ENCODE assay signal across 8 mouse cellular contexts in the genomic region with DNA sequence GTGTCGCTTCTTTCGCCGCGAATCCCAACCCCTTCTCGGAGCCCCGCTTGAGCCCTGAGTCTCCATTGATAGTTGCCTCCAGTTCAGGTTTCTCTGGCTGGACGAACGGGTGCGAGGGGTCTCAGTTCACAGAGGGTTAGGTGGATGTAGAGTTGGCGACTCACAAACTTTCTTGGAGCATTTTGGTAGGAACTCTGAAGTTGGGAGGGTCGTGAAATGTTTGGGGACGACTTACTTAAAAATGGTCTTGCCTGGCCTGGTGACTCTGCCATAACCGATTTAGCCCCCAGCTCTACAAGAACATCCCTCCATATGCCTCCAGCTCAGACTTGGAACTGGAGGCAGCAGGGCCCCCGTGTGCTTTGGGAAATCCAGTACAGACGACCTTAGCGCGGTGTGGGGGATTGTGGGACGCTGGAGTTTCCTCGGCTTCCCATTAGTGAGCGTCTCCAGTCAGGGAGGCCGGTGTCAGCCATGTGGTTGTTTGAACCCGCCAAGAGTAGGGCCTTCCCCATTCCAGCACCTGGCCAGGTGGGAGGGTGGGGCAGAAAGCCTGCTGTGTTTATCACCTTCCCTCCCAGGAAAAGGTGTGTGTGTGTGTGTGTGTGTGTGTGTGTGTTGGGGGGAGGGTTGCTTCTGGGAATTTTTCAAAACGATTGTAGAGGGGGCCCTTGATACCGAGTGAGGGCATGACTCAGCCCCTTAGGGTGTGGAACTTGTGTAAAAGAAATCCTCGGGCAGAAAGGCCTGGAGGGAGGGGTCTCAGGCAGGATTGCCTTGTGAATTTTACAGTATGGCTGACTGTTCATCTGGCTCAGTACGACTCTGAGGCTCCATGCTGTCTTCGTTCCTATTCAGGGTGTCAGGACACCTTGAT. TPM values are rescaled to one million over a fixed set of nuclear protein-coding genes. Genes with fewer than 3 reads are reported as not detected.
A peak's percentile ranks its signal among the peaks of the same experiment; 100 is the strongest.
DNase-seq lines count a peak whose midpoint lies in the region; ATAC-seq and TF ChIP-seq lines count a peak whose summit lies in the region.

No protein-coding gene starts in this region.

- under 1% methylated on average over 27 of the region's 27 CpGs for WGBS in bone marrow, adult 2 months
- under 1% methylated on average over 26 of the region's 27 CpGs for WGBS in forebrain, embryonic 14.5 days
- under 1% methylated on average over 27 of the region's 27 CpGs for WGBS in liver, embryonic 15.5 days (ENCODE audit: insufficient replicate concordance)

- H3K4me3 ChIP-seq in bone marrow, adult 2 months (replicated peaks; ENCODE audit: control insufficient read depth, low read depth, low read length) = peak overlapping the region; percentile 83
- H3K4me3 ChIP-seq in forebrain, embryonic 14.5 days (ENCODE audit: low read depth, low read length) = peak overlapping the region; percentile 98
- H3K4me3 ChIP-seq in liver, embryonic 15.5 days (replicated peaks) = peak overlapping the region; percentile 95

- peaks cover 4% of the 10 kb centered on the region for H3K4me1 ChIP-seq in bone marrow, adult 2 months (ENCODE audit: control insufficient read depth, insufficient read depth, low read length)
- peaks cover 29% of the 10 kb centered on the region for H3K4me1 ChIP-seq in forebrain, embryonic 14.5 days (ENCODE audit: control insufficient read depth, insufficient read depth, low read length)
- H3K4me1 ChIP-seq in liver, embryonic 15.5 days (replicated peaks) = peaks cover 75% of the 10 kb centered on the region

- DNase-seq in ovary, postnatal 36 days (ENCODE audit: low spot score) = peak; percentile 38
- DNase-seq in ovary, adult 18-20 months (ENCODE audit: low spot score) = no peak
- DNase-seq in forebrain, embryonic 14.5 days (ENCODE audit: low spot score) = peak; percentile 33
- peak; percentile 54 for DNase-seq in induced T-regulatory cell, adult 2 months (ENCODE audit: low read depth)
- peak; percentile 33 for DNase-seq in retina, embryonic 14.5 days (ENCODE audit: low spot score)
- DNase-seq in layer of hippocampus, postnatal 14 days (ENCODE audit: low spot score in 2 of 2) = no peak

- 0 out of 2 replicates have a peak, but pooled peaks have one; percentile 20 for TF ChIP-seq POLR2A in bone marrow, adult 2 months (IDR thresholded peaks at IDR 0.05; ENCODE audit: borderline replicate concordance, control insufficient read depth, low read depth, low read length)

- no peaks in the 10 kb centered on the region for H3K36me3 ChIP-seq in forebrain, embryonic 14.5 days (ENCODE audit: control insufficient read depth, insufficient read depth, low read length)
- H3K36me3 ChIP-seq in liver, embryonic 15.5 days (replicated peaks) = peaks cover 11% of the 10 kb centered on the region

- peak overlapping the region; percentile 95 for H3K27ac ChIP-seq in bone marrow, adult 2 months (ENCODE audit: control insufficient read depth, insufficient read depth, low read depth, low read length, poor library complexity)
- peak overlapping the region; percentile 95 for H3K27ac ChIP-seq in forebrain, embryonic 14.5 days (ENCODE audit: low read depth, low read length)
- peak overlapping the region; percentile 85 for H3K27ac ChIP-seq in liver, embryonic 15.5 days (replicated peaks)

- TF ChIP-seq CTCF in bone marrow, adult 2 months (IDR thresholded peaks at IDR 0.05; ENCODE audit: control insufficient read depth, insufficient read depth, low read length) = no peak

- H3K27me3 ChIP-seq in forebrain, embryonic 14.5 days (replicated peaks; ENCODE audit: control insufficient read depth, insufficient read depth, low read length) = no peaks in the 10 kb centered on the region
- H3K27me3 ChIP-seq in liver, embryonic 15.5 days = no peaks in the 10 kb centered on the region

- ATAC-seq in forebrain, embryonic 14.5 days = no peak
- no peak for ATAC-seq in liver, embryonic 15.5 days (ENCODE audit: insufficient read depth)

- H3K9ac ChIP-seq in forebrain, embryonic 14.5 days (ENCODE audit: low read length) = peak overlapping the region; percentile 96
- H3K9ac ChIP-seq in liver, embryonic 15.5 days = peak overlapping the region; percentile 99

- peak overlapping the region; percentile 70 for H3K4me2 ChIP-seq in forebrain, embryonic 14.5 days (ENCODE audit: low read length)
- H3K4me2 ChIP-seq in liver, embryonic 15.5 days = peak overlapping the region; percentile 83

- no peaks in the 10 kb centered on the region for H3K9me3 ChIP-seq in forebrain, embryonic 14.5 days (replicated peaks; ENCODE audit: control insufficient read depth, low read length)
- H3K9me3 ChIP-seq in liver, embryonic 15.5 days (replicated peaks) = no peaks in the 10 kb centered on the region

RNA-seq across cellular contexts. Expression of a gene that starts 1.1 kb away (rescaled TPM):
- polyA plus RNA-seq in bone marrow, adult 2 months (2011; ENCODE audit: insufficient read depth, insufficient read length, low replicate concordance, missing spikeins) = 286 and 446 TPM in 2 replicates
- polyA plus RNA-seq in forebrain, embryonic 14.5 days (2014; fragmentation: Nextera tagmentation; extraction: Ambion mirVana) = 99.1 and 137 TPM in 2 replicates
- polyA plus RNA-seq in liver, embryonic 15.5 days (2015; fragmentation: Nextera tagmentation; extraction: Ambion mirVana) = 213 and 216 TPM in 2 replicates
- 100 to 1,000 TPM; 119 to 122 TPM for total RNA-seq in layer of hippocampus, postnatal 14 days (2021)

RNA-seq across cellular contexts. Expression of a gene that starts 12.1 kb away (rescaled TPM):
- polyA plus RNA-seq in bone marrow, adult 2 months (2011; ENCODE audit: insufficient read depth, insufficient read length, low replicate concordance, missing spikeins) = 98.1 and 217 TPM in 2 replicates
- 69.5 and 71.2 TPM in 2 replicates for polyA plus RNA-seq in forebrain, embryonic 14.5 days (2014; fragmentation: Nextera tagmentation; extraction: Ambion mirVana)
- 30.7 and 33.5 TPM in 2 replicates for polyA plus RNA-seq in liver, embryonic 15.5 days (2015; fragmentation: Nextera tagmentation; extraction: Ambion mirVana)
- total RNA-seq in layer of hippocampus, postnatal 14 days (2021) = 10 to 100 TPM; 50.3 to 55.4 TPM

RNA-seq across cellular contexts. Expression of a gene that starts 21.8 kb away (rescaled TPM):
- 30.5 and 56.5 TPM in 2 replicates for polyA plus RNA-seq in bone marrow, adult 2 months (2011; ENCODE audit: insufficient read depth, insufficient read length, low replicate concordance, missing spikeins)
- polyA plus RNA-seq in forebrain, embryonic 14.5 days (2014; fragmentation: Nextera tagmentation; extraction: Ambion mirVana) = 16.1 and 18.5 TPM in 2 replicates
- polyA plus RNA-seq in liver, embryonic 15.5 days (2015; fragmentation: Nextera tagmentation; extraction: Ambion mirVana) = 6.5 TPM in 2 replicates
- 10 to 100 TPM; 64.0 to 64.1 TPM for total RNA-seq in layer of hippocampus, postnatal 14 days (2021)

RNA-seq across cellular contexts. Expression of a gene that starts 22.9 kb away (rescaled TPM):
- polyA plus RNA-seq in bone marrow, adult 2 months (2011; ENCODE audit: insufficient read depth, insufficient read length, low replicate concordance, missing spikeins) = 16.4 and 18.4 TPM in 2 replicates
- 17.9 and 20.0 TPM in 2 replicates for polyA plus RNA-seq in forebrain, embryonic 14.5 days (2014; fragmentation: Nextera tagmentation; extraction: Ambion mirVana)
- 21.0 and 22.9 TPM in 2 replicates for polyA plus RNA-seq in liver, embryonic 15.5 days (2015; fragmentation: Nextera tagmentation; extraction: Ambion mirVana)
- total RNA-seq in layer of hippocampus, postnatal 14 days (2021) = 10 to 100 TPM; 15.0 to 16.4 TPM

RNA-seq across cellular contexts. Expression of a gene that starts 23.3 kb away (rescaled TPM):
- 16.2 and 27.7 TPM in 2 replicates for polyA plus RNA-seq in bone marrow, adult 2 months (2011; ENCODE audit: insufficient read depth, insufficient read length, low replicate concordance, missing spikeins)
- 15.6 and 20.2 TPM in 2 replicates for polyA plus RNA-seq in forebrain, embryonic 14.5 days (2014; fragmentation: Nextera tagmentation; extraction: Ambion mirVana)
- polyA plus RNA-seq in liver, embryonic 15.5 days (2015; fragmentation: Nextera tagmentation; extraction: Ambion mirVana) = 5.6 and 6.3 TPM in 2 replicates
- 10 to 100 TPM; 19.0 to 22.8 TPM for total RNA-seq in layer of hippocampus, postnatal 14 days (2021)

Comparison
In these comparisons a context has a peak if more than half of its experiments do, and no peak if none do; other contexts are left out.
1. DNase-seq: peak in ovary, postnatal 36 days (single experiment), forebrain, embryonic 14.5 days (single experiment), induced T-regulatory cell, adult 2 months (single experiment) and retina, embryonic 14.5 days (single experiment); none in ovary, adult 18-20 months (single experiment) and layer of hippocampus, postnatal 14 days (0 of 2).
2. Peak in every context shown above with its lines, with median percentiles within 50 percentile points of each other: H3K27ac ChIP-seq and H3K4me3 ChIP-seq.